Mouse (Mus musculus): Measurements from ENCODE around the gene Hoxb3.

Gene Hoxb3

DNA sequence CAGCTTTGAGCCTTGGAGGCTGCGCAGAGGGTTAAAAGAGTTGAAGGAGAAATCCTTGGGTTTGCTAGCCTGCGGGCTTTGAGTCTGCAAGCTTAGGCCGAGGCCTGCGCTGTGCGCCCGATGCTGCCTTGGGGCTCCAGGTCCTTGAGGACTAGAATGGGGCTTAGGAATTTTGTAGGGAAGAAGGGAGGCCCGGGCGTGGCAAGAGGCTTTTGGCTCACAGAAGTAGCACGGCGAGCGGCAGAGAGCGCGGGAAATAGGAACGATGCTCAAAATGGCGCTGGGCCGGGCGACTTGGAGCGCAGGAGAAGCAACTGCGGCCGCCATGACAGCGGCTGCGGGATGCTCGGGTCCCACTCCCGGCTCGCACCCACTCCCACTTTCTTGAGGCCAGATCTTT is 31.2 kb downstream of the Hoxb3 start:
- DNase-seq: peak; percentile 78 to 88

DNA sequence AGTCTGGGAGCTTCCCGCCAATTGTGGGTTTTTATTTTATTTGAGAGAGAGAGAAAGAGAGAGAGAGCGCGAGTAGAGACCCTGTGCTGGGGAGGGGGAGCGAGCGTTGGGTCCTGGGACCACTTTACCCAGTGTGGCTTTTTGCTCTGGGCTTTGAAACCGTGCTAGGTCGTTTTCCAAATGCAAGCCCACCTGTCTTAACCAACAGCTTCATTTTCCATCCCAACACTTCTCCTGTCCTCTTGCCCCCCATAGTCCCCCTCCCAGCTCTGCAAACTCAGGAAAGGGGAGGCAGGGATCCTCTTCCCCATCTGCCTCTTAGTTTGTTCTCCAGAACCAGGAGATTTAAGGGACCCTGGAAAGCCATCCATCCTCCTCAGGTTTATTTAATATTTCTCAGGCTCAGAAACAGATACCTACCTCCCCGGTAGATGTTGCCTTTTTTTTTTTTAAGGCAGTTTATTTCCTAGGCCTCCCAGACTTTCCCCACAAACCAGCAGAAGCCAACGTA is 31.7 kb downstream of the Hoxb3 start:
- DNase-seq: no peak

DNA sequence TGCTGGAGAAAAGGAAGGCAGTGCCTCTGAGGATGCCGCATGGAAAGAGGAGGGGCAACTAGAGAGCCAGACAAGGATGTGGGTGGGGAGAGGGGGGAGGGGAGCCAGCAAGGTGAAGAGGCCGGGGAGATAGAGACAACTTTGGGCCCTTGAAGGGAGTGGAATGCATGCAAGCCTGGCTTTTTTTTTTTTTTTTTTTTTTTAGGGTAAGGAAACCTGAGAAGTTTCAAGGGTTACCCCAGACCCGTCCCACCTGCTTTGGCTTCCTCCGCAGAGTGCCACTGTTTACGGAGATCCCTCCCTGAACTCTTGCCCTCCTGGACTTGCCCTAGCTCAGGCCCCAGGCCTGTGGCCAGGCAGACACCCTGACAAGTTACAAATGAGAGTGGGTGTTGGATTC is 40.7 kb downstream of the Hoxb3 start:
- peak; percentile 43 to 59 for DNase-seq

DNA sequence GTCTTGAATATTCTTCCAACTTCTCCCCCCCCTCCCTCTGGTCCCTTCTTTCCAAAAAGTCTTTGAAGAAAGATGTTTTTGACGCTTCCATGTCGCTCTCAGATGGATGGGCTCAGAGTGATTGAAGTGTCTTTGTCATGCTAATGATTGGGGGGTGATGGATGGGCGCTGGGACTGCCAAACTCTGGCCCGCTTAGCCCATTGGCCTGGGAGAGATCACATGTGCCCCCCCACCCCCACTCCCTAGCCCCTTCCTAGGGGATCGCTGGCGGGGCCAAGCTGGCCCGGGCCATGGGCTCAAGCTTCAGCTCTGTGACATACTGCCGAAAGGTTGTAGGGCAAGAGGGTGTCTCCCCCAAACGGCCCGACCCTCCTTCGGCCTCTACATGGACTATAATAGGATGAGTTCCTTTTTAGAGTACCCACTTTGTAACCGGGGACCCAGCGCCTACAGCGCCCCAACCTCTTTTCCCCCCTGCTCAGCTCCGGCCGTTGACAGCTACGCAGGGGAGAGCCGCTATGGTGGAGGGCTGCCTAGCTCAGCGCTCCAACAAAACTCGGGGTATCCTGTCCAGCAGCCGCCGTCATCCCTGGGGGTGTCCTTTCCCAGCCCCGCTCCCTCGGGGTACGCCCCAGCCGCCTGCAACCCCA is 42.4 kb downstream of the Hoxb3 start, which contains the start of gene Hoxb1:
Gene Hoxb1, plus strand, starts transcription at position 312 of the 651 bp plus-strand sequence.
- DNase-seq: no peak

DNA sequence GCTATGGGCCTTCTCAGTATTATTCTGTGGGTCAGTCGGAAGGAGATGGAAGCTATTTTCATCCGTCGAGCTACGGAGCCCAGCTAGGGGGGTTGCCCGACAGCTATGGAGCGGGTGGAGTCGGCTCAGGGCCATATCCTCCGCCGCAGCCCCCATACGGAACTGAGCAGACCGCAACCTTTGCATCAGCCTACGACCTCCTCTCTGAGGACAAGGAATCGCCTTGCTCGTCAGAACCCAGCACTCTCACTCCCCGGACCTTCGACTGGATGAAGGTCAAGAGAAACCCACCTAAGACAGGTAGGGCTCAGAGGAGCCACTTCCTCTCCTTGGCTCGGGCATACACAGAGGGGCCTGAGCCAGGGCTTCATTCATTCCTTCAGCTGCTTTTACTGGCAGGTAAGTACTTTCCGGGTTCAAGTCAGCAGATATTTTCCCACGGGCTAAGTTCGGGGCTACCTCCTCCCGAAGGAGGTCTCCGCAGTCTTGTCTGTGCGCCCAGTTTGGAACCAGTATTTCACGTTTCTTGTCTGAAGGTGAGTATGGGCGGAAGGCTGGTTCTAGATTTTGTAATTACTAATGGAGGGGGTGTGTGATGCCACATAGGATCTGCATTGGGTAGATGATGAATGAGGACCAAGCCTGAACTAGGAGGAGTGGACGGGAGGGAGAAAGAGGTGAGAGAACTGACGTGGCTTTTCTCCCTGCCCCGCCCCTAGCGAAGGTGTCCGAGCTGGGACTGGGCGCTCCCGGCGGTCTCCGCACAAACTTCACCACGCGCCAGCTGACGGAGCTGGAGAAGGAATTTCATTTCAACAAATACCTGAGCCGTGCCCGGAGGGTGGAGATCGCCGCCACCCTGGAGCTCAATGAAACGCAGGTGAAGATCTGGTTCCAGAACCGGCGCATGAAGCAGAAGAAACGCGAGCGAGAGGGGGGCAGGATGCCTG is 43.2 kb downstream of the Hoxb3 start:
- peak; percentile 64 to 77 for DNase-seq

DNA sequence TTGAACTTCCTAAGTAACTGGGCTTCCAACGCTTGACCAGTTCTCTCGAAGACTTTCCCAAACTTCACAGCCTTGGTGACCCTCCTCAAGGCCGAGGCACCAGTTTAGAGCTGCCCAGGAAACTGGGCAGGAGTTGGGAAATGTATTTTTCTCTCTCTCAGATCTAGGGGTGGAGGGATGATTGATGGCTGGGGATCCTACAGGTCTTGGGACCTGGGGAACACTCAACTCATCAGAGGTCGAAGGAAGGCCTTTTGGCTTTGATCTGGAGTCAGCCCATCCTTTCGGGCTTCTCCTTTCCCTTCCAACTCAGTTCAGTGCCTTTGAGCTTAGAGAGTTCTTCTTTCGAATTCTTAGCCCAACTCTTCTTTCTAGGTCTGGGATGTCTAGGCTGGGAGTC is 44.0 kb downstream of the Hoxb3 start:
- DNase-seq: no peak

DNA sequence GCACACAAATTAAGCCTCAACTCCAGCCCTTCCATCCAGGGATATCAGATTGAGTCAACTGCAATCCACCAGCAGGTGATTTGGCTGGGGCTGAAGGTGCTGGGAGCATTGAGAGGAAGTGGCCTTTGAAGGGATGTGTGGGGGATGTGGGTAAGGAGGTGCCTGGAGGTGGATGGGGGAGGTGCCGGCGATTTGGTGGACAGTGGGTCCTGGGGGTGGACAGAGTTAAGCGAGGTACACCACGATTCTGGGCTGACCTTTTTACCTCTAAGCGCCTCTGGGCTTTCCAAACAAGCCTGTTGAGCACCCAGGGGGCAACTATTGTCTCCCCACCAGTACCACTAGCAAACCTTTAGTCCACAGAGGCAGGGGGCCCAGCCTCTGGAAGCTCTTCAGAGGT is 45.6 kb downstream of the Hoxb3 start:
- no peak for DNase-seq

DNA sequence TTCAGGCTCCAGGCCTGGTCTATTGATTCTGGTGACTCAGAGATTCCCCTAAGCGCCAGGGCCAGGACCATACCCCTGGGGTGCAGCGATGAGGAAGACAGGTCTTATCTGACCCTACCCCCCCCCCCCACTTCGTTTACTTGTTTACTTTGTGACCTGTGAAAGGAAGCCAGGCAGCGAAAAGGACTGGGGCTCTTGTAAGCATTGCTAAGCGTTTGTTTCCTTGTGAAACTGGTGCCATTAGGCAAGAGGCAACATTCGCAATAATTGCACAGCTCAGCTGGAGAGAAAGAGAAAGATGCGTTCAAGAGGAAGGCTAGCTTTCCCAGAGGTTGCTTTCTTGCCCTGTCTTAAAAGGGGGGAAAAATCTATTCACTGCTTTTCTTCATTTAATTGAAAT is 46.0 kb downstream of the Hoxb3 start:
- no peak for DNase-seq

DNA sequence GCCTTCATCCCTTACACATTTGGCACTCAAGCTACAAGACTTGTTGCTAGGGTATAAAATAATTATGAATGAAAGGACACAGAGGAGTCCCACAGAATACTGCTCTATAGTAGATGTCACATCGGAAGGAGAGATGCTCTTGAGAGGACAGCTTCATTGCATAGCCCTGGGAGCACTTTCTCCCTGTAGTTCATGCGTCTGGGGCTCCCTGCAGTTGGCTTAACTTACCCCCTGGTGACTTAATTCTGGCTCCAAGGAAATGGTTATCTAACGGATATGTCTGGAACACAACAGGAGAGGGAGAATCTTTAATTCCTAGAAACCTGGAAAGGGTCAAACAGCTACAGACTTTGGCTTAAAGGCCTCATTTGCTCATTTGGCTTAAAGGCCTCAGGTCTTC is 48.6 kb downstream of the Hoxb3 start:
- DNase-seq: no peak

DNA sequence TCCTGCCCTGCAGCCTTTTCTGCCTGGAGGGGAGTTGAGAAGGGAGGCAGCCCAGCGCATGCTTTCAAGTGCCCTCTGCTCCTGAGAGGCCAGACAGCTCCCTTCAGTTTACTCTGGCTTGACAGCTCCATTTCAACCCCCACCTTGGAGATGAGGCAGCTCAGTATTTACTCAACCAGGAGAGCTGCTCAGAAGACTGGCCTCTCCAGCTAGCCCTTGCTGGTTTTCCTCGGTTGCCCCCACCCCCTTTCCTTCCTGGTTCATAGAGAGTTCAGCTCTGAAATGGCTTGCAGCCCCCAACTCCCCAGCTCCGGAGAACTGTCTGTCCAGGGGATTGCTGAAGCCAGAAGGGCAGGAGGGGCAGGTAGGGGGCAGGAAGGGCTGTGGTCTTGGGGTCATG is 49.4 kb downstream of the Hoxb3 start:
- peak; percentile 35 to 58 for DNase-seq

DNA sequence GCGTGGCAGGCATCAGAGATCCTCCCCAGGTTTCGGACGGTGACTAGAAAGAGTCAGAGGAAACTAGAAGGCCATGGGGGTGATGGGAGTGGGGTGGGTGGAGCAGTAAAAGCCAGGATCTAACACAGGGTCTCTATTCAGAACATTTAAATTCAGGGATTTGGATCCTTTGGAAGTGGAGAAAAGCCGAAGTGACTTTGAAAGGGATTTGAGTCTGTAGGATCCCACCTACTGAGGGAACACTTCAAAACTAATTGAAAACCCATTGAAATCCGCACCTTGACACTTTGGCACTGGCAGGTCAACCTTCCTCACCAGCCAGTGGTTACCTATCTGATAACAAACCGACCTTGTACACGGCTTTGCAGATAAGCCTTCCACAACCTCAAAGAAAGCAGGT is 51.7 kb downstream of the Hoxb3 start:
- DNase-seq: no peak

DNA sequence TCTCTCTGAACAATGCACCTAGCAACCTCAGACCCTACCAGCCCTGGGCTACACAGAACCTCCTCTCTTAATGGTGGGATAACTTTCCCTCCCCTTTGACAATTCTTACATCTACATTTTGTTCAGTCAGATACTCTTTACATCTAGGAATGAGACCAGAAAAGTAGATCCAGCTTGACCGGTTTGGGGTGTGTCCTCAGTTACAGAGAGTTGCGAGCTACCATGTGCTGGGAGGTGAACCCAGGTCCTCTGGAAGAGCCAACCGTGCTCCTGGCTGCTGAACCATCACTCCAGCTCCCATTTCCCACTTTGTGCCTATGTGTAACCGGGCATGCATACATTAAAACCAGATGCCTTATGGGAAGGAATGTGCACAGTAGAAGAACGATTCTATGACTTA is 60.3 kb downstream of the Hoxb3 start:
- DNase-seq: no peak

DNA sequence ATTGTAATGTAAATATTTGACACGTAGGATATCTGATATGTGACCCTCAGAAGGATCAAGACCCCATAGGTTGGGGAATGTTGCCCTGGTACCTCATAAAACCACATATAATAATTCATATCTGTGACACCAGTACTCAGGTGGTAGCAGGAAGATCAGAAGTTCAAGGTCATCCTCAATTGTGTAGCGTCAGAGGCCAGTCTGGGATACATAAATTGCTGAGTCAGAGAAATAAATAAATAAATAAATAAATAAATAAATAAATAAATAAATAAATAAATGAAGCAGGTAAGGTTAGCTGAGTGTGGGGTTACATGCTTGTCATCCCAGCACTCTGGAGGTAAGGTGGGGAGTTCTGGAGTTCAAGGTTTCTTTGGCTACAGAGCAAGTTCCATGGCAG is 64.5 kb downstream of the Hoxb3 start:
- no peak for DNase-seq

DNA sequence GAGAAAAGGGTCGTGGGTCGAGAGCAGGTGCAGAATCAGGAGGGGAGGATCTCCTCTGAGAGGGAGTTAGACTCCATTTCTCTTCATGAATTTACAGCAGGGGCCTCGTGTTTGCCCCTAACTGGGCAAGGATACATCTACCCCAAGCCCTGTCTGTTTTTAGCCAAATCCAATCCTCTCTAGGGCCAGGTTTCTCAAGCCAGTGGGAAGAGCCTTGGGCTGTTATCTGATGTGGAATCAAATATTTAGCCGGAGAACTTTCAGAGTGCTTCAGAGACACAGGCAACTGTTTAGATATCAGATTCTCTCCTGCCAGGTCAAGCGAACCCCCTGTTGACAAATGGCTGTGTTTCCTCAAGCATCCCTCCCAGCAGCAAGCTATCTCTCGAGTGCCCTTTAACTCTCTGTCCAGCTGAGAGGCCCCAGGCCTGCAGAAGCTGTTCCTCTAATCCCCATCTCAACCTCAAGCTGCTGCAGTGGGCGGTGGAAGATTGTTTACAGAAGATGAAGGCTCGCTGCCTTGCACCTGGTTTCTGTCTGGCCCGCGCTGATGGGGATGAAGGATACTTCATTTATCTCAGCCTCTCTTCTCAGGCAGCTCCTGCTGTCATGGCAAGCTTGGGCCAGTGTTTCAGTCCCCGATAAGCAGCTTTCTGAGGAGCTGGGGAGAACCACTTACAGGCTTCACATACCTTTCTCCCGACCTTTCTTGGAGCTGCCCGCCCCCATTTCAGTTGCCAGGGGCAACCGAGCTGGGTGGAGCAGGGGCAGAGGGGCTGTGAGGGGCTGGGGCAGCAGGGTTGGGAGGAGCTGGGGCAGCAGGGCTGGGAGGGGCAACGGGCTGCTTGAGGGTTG is 73.9 kb downstream of the Hoxb3 start:
- peak; percentile 46 to 60 for DNase-seq
